Mouse (Mus musculus) brain, adult 2 months (tissue): ENCODE measurements around the gene Zfp740.
"Not testable (repeated sequence)": the region's sequence is repeated elsewhere in the genome, so short reads cannot be mapped to it uniquely, and the experiment has no call there.

Source experiments
- DNase-seq: peaks from one replicate; pipeline ENCODE4 v3.0.0; 2011; ENCODE audit warnings: low read depth, low spot score

Zfp740 gene

DNA sequence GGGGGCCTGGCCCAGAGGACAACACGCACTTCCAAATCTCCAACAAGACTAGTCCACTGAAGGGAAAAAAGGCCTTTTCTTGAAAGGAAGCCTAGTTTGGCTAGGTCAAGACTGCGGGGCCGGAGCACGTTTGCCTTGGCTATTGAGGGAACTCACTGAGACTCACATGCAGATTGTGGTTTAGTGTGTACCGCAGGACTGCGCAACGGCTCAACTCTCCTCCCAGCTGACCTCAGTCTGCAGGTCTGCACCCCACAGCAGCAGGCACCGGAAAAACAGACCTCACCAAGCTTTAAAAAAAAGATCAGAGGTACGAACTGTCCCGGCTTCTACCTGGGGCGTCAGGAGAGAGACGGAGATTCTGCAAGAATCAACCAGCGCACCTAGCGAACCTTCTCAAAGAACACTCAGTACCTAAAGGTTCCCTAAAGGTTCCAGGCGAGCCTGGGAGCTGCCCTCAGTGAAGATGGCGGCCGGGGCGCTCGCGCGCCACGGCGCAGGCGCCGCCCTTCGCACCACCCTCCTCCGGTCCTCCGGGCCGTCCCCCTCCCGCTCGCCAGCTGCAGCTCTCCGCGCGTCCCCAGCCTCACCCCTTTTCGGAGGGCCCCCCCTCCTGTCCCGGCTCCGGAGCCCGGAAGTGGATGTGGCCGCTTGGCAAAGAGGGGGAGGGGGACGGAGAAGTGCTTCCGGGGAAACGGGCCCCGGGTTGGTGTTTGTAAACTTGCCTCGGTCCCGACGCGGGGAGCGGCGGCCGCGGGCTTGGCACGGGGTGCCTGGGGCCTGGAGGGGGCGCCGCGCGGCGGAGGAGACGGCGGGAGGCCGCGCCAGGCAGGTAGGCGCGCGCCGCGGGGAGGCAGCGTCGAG, at the start of gene Zfp740:
Gene Zfp740 (plus strand): TSS at position 279 of the 864 bp plus-strand sequence.
- DNase-seq: peak; percentile 99

DNA sequence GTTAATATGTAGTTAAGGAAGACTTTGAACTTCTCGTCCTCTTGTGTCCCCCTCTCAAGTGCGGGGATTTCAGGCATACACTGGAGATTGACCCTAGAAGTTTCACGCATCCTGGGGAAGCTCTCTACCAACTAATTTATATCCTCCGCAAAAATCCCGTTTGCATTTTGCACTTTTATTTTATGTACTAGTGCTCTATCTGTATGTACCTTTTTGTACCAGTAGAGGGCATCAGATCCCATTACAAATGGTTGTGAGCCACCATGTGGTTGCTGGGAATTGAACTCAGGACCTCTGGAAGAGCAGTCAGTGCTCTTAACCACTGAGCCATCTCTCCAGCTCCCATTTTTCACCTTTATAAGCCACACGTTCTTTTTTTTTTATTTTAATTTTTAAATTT, 48.0 kb upstream of the Zfp740 start:
- not testable (repeated sequence) for DNase-seq

DNA sequence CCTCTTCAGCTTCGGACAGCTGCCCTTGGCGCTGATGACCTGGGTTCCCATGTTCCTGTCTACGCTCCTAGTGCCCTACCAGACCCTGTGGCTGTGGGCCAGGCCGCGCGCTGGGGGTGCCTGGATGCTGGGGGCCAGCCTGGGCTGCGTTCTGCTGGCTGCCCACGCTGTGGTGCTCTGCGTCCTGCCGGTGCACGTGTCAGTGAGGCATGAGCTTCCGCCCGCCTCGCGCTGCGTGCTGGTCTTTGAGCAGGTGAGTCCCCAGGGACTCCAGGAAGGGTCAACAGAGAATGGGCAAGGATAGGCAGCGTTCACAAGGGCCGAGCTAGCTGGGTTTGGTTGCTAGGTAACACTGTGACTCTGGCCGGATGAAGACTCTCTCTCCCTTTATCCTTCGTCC, 46.2 kb upstream of the Zfp740 start:
- peak; percentile 25 for DNase-seq

DNA sequence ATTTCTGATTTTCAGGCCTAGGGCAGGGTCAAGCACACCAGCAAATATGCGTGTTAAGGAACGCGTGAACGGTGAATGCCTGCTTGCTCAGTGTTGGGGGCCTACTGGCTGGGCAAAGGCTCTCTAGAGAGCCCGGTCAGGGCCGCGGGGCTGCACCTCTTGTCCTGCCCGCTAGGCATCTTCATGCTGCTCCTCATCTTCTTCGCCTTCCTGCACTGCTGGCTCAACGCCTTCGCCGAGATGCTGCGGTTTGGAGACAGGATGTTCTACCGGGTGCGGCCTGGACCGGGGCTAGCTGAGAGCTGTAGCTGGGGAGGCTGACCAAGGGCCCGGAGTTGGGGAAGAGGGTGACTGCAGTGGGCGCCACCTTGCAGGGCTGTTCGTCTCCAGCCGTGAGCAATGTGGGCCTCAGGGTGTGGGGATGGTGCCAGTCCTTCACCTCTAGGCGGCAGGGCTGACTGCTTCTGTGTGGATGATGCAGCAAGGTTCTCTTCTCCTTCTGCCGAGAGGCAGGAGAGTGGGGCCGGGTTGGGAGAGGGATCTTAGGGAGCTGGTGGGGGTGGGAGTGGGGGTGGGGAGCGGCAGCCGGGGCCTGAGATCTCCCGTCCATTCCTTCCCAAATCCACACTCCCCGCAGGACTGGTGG, 42.5 kb upstream of the Zfp740 start:
- DNase-seq: no peak

DNA sequence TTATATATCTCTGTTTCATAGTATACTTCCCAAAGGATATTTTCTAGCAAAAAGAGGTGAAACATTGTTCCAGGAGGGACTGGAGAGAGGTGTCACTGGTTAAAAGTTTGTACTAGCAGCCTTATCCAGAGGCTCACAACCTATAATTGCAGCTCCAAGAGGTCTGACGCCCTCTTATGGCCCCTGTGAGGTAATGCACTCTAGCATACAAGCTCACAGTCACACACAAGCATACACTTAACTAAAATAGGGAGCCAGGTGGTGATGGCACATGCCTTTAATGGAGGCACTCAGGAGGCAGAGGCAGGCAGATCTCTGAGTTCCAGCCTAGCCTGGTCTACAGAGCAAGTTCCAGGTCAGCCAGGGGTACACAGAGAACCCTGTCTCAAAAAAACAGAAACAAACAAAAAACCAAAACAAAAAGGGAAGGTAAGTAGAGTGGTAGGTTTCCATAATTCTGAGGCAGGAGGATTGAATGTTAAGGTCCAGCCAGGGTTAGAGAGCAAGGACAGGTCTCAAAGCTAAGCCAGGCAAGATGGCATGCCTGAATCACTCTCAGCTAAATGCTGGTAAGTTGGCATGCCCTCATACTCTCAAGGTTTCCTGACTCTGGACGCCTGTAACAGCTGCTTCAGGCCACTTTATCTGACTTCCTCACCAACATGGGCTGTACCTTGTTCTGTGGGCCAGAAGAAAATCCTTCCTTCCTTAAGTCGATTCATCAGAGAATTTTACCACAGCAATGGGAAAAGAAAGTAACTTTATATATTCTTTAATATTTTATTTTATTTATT, 39.0 kb upstream of the Zfp740 start:
- DNase-seq: no peak

DNA sequence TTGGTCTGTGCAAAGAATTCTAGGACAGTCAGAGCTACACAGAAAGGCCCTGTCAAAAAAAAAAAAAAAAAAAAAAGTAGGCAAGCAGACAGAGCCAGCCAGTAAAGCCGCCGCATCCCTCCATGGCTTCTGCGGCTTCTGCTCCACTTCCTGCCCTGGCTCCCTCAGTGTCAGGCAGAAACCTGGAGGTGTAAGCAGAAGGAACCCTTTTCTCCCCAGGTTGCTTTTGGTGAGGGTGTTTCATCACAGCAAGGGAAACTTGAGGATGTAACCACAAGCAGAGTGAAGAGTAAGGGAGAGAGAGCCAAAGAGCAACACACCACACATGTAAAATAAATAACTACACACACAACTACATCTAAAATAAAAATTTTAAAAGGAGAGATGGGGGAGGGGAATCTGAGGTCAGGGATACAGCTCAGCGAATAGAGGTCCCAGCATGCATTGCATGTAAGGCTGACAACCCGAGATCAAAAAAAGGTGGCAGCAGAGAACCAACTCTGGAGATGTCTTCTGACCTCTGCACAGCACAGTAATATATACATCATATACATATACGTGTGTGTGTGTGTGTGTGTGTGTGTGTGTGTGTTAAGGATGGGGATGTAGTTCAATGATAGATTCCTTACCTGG, 37.5 kb upstream of the Zfp740 start:
- peak; percentile 8 for DNase-seq

DNA sequence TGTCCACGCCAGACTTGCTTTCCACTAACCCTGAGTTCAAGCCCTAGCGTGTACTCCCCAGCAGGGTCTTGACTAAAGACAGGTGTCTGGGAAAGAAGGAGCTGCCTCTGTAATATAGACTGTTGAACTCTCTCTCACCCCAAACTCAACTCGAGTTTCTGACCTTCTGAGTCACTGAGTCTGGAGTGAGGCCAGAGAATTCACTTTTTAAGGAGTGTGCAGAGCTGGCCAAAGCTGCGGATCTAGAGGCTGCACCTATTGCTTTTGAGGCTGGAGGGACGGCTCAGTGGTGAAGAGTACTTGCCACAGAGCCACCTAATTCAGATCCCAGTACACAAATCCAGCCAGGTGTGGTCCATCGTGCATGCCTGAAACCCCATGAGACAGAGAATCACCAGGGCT, 35.4 kb upstream of the Zfp740 start:
- DNase-seq: no peak

DNA sequence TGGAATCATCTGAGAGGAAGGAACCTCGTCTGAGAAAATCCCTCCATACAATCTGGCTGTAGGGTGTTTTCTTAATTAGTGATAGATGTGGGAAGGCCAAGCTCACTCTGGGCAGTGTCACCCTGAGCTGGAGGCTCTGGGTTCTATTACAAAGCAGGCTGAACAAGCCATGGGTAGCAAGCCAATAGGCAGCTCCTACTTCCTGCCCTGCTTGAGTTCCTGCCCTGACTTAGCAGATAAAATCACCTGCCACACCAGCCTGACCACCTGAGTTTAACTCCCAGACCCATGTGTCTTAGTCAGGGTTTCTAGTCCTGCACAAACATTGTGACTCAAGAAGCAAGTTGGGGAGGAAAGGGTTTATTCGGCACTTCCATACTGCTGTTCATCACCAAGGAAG, 34.0 kb upstream of the Zfp740 start:
- DNase-seq: no peak

DNA sequence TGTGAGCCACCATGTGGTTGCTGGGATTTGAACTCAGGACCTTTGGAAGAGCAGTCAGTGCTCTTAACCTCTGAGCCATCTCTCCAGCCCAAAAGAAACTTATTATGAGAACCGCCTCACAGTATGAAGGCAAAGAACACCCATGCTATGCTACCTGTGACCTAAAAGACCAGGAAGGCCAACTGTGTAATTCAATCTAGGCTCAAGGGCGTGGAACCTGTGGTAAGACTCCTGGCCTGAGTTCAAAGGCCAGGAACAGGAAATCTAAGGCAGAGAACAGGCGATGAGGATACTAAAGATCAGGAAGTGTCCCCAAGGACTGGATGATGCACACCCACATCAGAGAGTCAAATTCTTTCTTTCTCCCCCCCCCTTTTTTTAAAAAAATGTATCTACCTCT, 29.5 kb upstream of the Zfp740 start:
- DNase-seq: no peak

DNA sequence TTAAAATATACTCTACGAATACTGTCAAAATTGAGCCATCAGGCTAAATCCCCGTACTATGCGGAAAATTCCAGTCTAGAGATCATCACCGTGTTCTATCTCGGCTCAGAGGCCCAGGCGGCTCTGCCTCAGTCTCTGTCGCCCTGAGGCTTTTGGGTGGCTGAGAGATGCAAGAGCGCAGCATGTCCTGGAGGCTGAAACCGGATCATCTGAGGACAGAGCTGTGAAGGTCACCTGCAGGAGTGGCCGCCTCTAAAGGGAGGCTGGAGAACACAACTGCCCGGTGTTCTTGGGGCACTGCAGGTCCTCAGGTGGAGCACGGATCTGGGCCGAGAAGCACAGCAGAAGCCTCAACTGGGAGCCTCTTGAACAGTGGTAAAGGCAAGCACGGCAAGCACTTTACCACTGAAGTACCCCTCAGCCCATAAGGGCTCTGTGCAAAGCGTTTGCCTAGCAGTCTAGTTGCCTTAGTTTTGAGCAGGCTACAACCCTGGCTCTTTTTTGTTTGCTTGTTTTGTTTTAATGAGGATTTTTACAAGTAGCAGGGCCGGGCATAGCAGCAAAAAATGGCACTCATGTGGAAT, 27.2 kb upstream of the Zfp740 start:
- no peak for DNase-seq

DNA sequence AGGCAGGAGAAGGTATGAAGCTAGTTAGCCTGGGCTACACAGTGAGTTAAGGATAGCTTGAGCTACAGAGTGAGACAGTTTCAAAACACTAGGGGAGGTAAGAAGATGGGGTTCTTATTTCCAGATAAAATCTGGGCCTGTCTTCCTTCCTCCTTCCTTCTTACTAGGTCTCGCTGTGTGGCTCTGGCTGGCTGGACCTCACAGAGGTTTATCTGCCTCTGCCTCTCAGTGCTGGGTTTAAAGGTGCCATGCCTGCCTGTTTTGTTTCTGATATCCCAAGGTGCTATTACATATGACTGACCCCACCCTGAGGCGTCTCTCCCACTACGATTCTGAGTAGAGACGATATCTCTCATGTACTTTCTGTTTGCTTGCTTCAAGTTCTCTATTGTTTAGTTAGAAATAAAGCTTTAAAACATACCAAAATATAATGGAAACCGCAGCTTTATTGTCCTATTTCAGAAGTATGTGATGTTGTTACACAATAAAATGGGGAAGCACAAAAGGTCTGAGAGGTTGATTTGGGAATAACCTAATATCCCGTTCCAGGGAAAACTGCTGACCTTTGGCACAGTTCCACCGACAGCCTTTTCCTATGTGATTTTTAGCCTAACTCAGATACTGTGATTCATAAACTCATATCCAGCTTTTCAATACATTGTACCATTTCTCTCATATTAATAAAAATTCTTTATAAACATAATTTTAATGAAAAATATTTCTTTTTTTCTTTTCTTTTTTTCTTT, 26.3 kb upstream of the Zfp740 start:
- DNase-seq: no peak

DNA sequence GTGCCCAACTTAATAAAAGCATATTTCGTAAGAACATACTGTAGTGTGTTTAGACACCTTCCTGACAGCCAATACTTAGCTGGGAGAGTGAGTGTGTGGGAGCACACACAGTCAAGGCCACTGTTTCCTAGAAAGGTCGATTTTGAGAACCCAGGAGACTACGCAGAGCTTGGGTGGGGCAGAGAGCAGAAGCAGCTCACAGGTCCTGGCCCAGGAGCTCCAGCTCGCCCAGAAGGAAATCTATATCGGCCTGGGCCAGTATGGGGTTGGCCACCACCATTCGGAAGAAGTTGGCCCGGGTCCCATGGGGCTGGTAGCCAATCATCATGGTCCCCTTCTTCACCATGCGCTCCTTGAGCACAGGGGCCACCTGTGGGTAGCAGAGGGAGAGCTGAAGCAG, 25.6 kb upstream of the Zfp740 start:
- DNase-seq: no peak

DNA sequence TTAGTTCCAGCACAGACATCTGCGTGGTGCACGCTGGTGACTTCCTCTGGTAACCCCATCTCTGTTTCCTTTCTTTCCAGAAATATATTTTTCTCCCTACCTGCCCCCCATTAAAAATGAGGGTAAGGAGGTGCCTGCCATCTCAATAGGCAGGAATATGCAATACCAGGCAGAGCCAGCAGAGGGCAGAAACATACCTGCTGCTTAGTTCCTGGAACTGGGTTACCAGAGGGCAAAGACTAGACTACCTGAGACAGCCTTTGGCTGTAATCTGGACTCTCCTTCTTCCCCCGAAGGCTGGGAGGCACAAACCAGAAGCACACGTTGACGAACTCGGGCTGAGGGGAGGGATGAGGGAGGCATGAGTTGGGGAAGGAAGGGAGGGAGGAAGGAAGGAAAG, 24.8 kb upstream of the Zfp740 start:
- peak; percentile 88 for DNase-seq

DNA sequence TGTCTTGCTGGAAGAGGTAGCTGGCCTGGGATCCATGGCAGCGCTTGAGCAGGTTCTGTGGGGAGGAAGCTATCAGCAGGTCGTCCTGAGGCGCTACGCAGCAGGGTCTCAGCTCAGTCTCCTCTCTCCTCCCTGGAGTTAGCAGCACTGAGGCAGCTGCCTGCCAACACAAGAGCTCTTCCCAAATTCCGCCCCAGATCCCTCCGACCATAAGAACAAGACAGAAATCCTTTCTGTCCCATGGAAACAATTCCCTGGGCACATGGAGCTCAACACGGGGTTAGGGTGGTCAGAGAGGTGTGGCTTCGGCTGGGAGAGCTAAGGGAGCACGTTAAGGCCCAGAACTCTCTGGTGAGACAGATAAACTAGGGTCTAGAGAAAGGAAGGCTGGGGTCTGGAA, 23.9 kb upstream of the Zfp740 start:
- DNase-seq: no peak

DNA sequence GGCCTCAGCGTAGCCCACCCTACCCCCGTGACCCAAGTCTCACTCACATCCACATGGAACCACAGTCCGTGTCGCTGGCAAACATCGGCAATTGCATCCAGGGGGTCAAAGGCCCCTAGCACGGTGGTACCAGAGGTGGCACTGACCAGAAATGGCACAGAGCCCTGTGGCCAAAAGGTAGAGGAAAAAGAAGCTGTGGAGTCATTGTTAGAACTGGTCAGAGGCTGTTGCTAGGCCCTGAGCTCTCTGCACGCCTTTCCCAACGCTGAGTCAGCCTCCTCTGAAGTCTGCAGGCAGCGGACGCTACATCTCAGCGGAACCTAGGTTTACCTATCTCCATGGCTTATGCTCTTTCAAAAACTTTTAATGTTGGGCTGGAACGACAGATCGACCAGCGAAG, 23.1 kb upstream of the Zfp740 start:
- no peak for DNase-seq

DNA sequence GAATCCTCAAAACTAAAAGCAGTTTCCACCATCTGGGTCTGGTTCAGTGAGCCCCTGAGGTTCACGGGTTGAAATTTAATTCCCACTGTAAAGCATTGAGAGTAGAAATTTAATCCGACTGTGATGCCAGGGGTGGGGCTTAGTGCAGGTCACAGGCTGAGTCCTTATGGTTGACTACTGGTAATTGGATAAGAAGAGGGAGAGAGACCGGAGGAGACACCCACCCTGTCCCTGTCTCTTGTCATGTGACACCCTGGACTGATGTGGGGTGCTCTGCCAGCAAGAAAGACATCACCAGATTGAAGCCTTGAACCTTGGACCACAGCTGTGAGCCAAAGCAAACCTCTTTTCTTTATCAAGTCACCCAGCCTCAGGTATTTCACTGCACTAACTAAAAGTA, 20.0 kb upstream of the Zfp740 start:
- no peak for DNase-seq

DNA sequence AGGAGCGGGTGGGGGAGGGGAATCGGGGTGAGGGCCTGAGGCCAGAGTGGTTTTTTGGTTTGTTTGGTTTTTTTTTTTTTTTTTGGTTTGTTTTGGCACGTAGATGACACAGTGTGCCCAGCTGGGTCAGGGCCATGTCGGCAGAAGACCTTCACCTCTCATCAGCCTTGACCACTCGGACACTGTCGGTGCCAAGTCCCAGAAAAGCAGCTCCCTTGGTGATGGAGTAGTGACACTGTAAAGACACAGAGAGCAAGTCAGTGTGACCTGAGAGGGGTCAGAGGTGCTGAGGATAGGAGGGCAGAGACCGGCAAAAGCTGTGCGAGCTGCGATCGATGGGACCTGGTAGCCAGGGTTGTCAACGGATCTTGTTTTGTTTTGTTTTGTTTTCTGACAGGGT, 16.8 kb upstream of the Zfp740 start:
- no peak for DNase-seq

DNA sequence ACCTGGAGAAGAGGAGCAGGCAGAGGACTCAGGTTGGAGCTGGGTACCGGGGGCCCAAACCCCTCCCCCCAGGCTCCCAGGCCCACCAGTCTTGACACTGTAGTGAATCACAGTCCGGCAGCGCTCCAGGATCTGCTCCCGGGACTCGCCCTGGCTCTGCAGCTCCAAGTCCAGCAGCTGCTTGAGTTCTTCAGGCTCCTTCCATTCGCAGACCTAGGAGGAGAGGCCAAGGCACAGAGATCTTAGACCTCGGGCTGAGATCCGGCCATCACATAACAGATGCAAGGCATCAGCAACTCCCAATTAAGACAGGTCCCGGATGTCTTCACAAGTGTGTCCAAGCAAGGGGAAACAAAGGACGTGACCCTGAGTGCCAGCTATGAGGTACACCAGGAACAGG, 15.0 kb upstream of the Zfp740 start:
- no peak for DNase-seq

DNA sequence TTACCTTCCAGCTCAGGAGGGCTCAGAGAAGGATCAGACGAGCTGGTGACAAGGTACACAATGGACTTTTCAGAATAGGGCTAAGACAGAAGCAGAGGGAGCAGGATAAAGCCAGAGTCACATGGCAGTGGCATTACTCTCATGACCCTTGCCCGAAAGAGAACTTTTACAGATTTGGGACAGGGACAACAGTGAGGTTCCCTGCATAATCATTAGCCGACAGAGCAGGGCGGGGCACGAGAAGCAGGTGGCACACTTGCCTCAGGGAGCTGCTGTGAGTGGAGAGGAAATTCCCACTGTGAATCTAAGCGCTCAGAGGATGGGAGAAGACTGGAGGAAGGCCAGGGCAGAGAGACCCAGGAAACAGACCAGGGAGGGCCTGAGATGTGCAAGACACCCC, 14.2 kb upstream of the Zfp740 start:
- DNase-seq: no peak

DNA sequence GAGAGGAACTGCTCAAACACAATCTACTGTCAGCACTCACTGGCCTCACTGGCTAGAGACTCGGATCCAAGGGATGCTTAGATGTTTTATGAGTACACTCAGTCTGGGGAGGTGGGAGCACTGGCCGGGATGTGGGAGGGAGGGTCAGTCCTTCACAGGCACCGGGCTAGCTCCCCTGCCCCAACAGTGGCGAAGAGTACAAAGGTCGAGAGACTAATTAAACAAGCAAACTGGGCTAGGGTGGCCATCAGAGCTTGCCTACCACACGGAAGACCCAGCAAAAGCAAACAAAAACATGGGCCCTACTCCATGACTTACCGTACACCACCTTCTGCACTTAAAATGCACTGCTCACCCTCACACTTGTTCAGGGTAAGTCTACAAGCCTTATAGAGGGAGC, 11.3 kb upstream of the Zfp740 start:
- no peak for DNase-seq

DNA sequence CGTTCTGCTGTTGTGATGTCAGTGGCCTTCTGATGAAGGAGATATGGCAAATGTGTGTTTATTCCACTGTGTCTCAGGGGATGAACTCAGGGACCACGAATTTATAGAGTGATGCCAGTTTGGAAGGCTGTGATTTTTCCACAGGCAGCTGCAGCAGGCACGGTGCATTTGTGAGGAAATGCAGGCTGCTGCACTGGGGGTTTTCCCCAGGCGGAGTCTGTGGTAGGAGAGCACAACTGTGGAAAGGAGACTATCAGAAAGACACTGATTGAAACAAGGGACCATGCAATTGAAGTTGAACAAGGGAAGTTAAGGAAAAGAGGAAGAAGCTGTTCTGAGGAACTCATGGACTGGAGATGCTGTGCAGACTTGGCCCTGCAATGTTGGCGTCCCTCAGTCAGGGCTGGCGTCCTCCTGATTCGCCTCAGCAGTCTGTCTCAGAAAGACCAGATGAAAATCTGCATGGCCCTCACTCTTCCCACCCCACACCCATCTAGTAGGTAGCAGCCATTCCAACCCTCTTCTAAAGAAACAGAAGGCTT, 10.7 kb upstream of the Zfp740 start:
- no peak for DNase-seq
